Mouse (Mus musculus) lung, adult 2 months (tissue): Measurements from ENCODE around the gene Cflar. TPM values are rescaled to one million over a fixed set of nuclear protein-coding genes. Genes with fewer than 3 reads are reported as not detected.
"Not testable (repeated sequence)": the region's sequence is repeated elsewhere in the genome, so short reads cannot be mapped to it uniquely, and the experiment has no call there.

Experiments used
- DNase-seq: peaks from one replicate; pipeline ENCODE4 v3.0.0; 2022
- H3K4me1 ChIP-seq: fragments of 200-500 bp; 2 replicates; pipeline ENCODE4 v1.6.1; 2011; ENCODE audit warnings: low read length; ENCODE audit not compliant: control insufficient read depth, insufficient read depth
- H3K4me3 ChIP-seq: fragments of 200-500 bp; replicated peaks from 2 replicates; pipeline ENCODE3; 2011; ENCODE audit warnings: low read depth, mild to moderate bottlenecking, control low read depth, low read length; ENCODE audit errors: extremely low read depth
- CTCF ChIP-seq: fragments of 200-500 bp; IDR thresholded peaks from 2 replicates; pipeline ENCODE4 v1.5.1; 2011; ENCODE audit warnings: mild to moderate bottlenecking, low read length, control low read depth; ENCODE audit not compliant: insufficient read depth
- POLR2A ChIP-seq: fragments of 200-500 bp; IDR thresholded peaks from 2 replicates; pipeline ENCODE4 v1.6.1; 2011; ENCODE audit warnings: low read depth, mild to moderate bottlenecking, control low read depth, low read length, borderline replicate concordance; ENCODE audit errors: extremely low read depth
- whole genome bisulfite sequencing: fragments of 180-500 bp; shearing (Covaris S2); methylation state at CpG from one replicate; pipeline ENCODE4 v1.1.7; 2018; 5-methylcytosine and 5-hydroxymethylcytosine counted together
- polyA plus RNA-seq: library from polyadenylated mRNA; depleted of rRNA; stranded (reverse); fragments of >200 nt; gene quantifications from 2 replicates; pipeline ENCODE4 v1.2.3, GENCODE M21; 2012; rRNA removed

Gene Cflar
- polyA plus RNA-seq: 49.3 and 63.2 TPM in 2 replicates

DNA sequence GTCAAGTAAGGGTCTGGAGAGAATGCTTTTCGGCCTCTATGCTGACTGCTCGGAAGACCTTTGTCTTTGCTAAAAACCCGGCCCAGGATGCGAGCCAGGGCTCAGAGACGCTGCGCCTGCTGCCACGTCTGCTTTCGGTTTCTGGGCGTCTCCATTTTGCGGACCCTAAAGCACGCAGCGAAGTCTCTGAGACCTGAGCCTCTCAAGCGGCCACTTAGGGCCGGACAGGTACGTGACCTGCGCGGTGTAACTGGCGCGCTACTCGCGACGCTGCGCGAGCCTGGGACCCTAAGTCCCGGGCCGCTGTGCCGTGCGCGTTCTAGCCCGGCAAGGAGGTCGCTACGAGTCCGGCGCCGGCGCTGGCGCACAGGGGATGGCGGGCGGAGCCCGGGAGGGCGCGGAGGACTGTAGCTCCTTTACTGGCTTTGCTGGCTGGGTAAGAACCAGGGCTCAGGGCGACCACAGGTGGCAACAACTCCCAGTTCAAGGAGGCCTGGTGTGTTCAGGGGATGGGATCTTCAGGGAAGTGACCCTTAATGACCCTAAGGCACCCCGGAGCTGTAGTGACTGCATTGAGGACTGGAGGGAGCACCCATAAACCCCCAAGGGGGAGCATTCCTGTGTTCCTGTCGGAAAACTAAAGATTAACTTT lies at the start of gene Cflar:
Gene Cflar, plus strand, starts transcription at position 144 of the 652 bp plus-strand sequence.
- DNase-seq: peak; percentile 79
- H3K4me3 ChIP-seq: peak within 1 kb of the TSS; percentile 96
- 1% methylated on average over 45 of the region's 45 CpGs for WGBS

DNA sequence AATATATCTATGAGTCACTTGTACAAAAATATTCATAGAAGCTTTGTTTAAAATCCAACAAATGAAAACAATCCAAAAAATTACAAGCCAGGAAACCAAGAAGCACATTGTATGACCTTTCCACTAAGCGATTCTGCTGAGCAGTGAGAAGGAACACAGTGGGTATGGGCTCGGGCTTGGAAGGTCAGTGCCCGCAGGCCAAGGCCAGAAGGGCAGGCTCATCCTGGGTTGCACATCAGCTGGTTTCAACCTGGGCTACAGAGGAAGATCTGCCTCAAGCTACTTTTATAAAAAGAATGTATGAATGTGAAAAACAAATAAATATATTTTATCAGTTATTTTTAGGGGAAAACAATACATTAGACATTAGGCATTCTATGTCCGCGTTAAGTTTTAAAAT lies 48.6 kb upstream of the Cflar start:
- not testable (repeated sequence) for DNase-seq, H3K4me3 ChIP-seq, H3K4me1 ChIP-seq
- 85% methylated on average over 5 of the region's 5 CpGs for WGBS

More for the DNA sequence above, at the start of gene Cflar:
- peaks cover 7% of the 10 kb centered on the region for H3K4me1 ChIP-seq
- no peak for TF ChIP-seq CTCF
- peak; percentile 87; the same call in 1 of the 2 replicates for TF ChIP-seq POLR2A

DNA sequence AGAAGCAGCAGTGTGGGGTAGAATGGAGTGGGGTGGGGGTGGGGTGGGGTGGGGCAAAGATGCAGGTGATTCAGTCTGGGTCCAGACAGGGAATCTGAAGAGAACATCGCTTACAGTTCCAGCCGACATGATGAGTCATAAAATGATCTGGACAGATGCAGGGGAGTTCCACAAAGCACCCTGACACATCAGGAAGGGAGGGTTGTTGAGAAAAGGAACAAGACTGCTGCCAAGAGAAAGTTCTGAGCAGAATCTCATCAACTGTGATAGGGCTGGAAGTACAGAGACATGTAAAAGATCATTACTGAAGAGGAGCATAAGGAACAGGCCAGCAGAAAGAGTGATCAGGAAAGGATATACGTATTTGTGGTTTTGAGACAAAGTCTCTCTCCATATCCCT lies 47.9 kb upstream of the Cflar start:
- not testable (repeated sequence) for DNase-seq, H3K4me1 ChIP-seq, H3K4me3 ChIP-seq
- 72% methylated on average over 3 of the region's 3 CpGs for WGBS

DNA sequence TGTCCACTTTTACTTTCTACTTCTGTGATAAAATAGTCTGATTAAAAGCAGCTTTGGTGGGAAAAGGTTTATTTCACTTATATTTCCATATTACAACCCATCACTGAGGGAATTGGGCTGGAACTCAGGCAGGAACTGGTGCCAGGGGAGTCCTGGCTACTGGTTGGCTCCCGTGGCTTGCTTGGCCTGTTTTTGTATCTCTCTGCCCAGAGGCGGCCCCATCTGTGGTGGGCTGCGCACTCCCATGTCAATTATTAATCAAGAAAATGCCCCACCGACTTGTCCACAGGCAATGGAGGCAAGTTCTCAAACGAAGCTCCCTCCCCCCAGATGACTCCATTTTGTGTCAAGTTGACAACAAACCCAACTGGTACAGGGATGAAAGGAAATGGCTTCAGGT lies 43.1 kb upstream of the Cflar start:
- DNase-seq: no peak
- H3K4me3 ChIP-seq: no peak overlapping the region
- no peaks in the 10 kb centered on the region for H3K4me1 ChIP-seq
- no peak for TF ChIP-seq CTCF
- no peak for TF ChIP-seq POLR2A
- WGBS: 80% methylated on average over 5 of the region's 5 CpGs

DNA sequence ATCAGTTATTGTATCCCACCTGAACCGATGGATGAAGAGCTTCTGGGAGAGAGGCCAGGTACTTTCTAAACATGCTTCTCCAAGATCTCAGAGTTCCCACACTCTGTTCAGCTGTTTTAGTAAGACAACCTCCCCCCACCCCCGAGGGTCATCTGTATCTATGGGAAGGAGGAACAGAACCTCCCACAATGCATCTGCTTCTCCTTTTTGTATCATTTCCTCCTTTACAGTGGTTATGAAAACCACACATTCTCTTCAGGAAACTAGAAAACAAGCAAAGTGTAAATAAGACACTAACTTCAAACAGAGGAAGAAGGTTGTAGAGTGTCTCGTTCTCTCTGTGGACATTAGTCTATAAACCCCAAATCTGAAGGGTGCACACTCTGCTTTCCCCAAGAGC lies 41.7 kb upstream of the Cflar start:
- H3K4me3 ChIP-seq, H3K4me1 ChIP-seq, DNase-seq: not testable (repeated sequence)
- 50% methylated on average over 3 of the region's 3 CpGs for WGBS

DNA sequence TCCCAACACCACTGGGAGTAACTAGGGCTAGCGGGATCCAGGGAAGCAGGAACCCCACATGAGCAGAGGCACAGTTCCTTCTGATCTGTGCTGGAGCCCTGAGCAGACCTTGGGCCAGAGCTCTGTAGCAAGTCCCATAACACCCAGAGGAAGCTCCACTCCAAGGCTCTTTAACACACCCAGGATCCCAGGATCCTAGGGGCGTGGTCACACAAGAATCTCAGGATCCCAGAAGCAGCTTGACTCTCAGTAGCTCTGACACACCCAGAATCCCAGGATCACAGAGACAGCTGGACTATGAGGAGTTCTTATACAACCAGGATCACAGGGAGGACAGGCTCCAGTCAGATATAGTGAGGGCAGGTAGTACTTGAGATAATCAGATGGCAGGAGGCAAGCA lies 39.2 kb upstream of the Cflar start:
- TF ChIP-seq CTCF (no peak), POLR2A (no peak)
- no peak overlapping the region for H3K4me3 ChIP-seq
- H3K4me1 ChIP-seq: no peaks in the 10 kb centered on the region
- 85% methylated on average over 2 of the region's 2 CpGs for WGBS
- no peak for DNase-seq

DNA sequence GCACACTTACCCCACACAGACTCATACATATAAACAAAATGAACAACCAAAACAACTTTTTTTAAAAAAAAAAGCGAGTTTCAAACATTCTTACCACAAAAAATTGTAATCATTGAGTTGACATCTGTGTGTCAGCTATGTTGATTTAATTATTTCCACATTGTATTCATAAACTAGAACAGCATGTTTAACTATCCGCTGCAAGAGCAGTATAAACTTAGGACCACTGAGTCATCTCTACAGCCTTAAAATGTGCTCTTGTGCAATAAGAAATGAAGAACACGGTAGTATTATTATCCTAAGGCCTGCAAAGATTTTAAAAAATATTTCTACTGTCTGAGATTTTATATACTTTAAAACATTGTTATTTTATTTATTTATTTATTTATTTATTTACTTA lies 36.3 kb upstream of the Cflar start:
- 83% methylated on average over 3 of the region's 3 CpGs for WGBS
- no peak for DNase-seq
- no peaks in the 10 kb centered on the region for H3K4me1 ChIP-seq
- TF ChIP-seq POLR2A: no peak
- no peak for TF ChIP-seq CTCF
- no peak overlapping the region for H3K4me3 ChIP-seq

DNA sequence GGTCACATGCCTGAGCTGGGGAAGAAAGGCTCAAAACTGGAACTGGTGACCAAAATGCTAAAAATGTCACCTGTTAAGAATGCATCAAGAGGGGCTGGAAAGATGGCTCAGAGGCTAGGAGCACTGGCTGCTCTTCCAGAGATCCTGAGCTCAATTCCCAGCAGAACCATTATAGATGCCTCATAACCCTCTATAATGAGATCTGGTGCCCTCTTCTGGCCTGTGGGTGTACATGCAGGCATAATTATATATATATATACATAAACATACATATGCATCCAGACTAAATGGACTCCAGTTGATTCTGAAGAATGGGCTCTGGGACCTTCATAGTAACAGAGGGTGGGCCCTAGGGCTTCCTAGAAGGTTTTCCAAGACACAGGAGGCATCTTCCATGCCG lies 33.7 kb upstream of the Cflar start:
- no peak for TF ChIP-seq CTCF
- no peak for TF ChIP-seq POLR2A
- 96% methylated on average over 1 of the region's 1 CpGs for WGBS
- DNase-seq: no peak
- Histone ChIP-seq H3K4me3 (no peak overlapping the region), H3K4me1 (no peaks in the 10 kb centered on the region)

DNA sequence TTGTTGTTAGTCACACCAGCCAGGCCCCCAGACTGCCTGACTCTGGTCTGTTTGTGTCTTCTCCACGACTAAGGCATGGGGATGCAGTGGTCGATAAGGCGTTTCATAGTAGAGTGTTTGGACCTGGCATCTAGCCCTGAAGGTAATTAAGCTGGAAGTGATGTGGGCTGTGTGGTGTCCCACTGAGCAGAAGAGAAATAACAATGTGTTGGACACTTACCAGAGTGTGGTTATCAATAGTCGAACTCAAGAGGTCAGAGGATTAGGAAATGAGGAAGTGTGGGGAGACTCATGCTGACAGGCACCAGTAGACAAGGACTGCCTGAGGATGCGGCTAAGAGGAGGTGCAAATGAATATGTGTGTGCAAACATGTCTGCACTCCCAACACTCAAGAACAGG lies 32.9 kb upstream of the Cflar start:
- 36% methylated on average over 5 of the region's 5 CpGs for WGBS
- DNase-seq, H3K4me3 ChIP-seq, H3K4me1 ChIP-seq: not testable (repeated sequence)

DNA sequence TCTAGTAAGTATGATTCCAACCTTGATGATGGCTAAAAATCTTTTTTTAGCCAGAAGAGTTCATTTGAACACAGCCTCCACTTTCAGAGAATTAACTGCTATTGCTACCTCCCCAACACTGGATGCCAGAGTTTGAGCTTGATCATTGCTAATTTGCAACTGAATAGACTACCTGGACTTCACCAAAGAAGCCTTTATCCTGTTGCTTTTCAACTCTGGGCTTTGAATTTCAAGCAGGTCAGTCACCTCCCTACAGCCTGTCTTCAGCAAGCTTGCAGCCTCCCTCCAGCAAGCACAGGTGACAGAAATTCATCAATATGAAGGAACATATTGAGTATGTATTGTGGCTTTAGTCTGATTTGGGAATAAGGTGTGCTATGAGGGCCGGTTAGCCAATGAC lies 21.9 kb upstream of the Cflar start:
- no peaks in the 10 kb centered on the region for H3K4me1 ChIP-seq
- no peak overlapping the region for H3K4me3 ChIP-seq
- TF ChIP-seq POLR2A (no peak), CTCF (no peak)
- 91% methylated on average over 1 of the region's 1 CpGs for WGBS
- DNase-seq: no peak

DNA sequence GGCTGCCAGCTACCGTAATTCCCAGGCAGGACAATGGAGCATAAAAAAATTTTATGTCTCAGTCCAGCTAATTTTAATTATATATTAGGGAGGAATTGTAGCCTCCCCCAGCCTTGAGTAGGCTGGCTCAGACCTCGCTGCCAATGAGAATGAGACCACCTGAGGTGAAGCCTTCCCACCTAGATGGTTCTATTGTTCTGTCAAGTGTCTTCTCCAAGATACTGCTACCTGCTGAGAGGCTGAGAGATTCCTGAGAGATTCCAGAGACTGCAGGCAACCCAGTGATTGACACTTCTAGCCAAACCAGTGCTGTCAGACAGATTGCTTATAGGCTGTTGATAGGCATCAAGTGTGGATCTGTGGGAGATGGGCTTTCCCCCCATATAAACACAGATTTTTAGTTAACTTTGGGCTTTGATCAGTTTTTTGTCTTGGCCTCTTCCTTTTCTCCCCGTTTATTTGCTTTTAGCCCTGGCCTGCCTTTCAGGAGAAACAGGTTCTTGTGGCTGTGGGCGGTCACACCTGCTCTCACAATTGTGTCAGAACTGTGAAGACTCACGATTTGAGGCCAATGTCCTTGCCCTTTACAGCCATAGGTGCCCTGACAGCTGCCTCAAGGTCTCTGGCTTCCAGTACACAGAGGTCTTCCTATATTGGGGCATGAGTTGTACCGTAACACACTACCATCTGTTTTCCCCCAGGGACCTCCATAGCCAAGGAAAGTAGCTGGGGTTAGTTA lies 21.1 kb upstream of the Cflar start:
- WGBS: 67% methylated on average over 6 of the region's 6 CpGs
- Histone ChIP-seq H3K4me1 (no peaks in the 10 kb centered on the region), H3K4me3 (no peak overlapping the region)
- DNase-seq: no peak
- TF ChIP-seq CTCF: no peak
- TF ChIP-seq POLR2A: no peak

DNA sequence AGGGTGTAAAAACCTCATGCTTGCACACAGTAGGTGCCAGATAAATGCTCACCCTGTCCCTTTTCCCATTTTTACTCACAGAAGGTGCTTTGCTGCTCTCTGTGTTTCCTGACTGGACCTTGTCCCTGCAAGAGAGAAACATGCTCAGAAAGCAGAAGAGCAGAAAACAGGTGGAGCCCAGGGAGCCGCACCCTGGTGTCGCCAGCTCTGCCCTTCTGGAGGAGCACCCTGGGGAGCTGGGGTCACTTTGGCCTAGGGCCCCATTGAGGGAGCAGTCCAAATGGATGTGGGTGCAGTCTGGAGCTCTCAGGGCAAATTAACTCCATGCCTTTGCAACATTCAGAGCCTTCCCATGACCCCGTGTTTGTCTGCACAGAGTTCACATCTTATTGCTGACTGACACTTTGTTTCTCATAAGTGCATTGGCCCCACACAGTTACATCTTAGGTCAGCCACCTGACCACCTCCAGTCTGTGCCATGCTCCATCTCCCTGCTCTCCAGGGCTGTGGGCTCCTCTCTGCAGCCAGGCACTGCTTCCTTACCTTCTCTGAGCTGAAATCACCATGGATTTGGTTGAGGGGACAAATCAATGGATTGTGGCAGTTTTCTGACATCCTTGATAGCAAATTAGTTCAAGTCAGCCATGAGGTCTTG lies 20.3 kb upstream of the Cflar start:
- not testable (repeated sequence) for DNase-seq, H3K4me1 ChIP-seq, H3K4me3 ChIP-seq
- 57% methylated on average over 2 of the region's 3 CpGs for WGBS

DNA sequence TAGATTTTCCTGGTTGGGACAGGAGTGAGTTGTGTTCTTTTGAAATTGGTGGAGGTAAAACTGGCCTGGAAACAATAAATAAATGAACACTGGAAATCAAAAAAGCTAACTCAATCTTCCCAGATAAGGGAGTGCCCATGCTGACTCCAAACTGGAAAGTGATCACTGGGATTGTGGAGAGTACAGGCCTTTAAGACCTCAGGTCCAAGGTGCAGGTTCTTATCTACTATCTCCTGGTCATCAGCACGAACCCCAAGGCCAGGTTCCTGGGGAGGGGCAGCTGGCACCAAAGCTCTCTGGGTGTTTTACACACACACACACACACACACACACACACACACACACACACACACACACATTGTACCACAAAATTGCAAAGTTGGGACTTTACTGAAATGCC lies 19.6 kb upstream of the Cflar start:
- 75% methylated on average over 1 of the region's 1 CpGs for WGBS
- not testable (repeated sequence) for H3K4me1 ChIP-seq, H3K4me3 ChIP-seq, DNase-seq
